Mouse (Mus musculus) neural tube, embryonic 15.5 days (tissue): ENCODE measurements around the gene Krt28. TPM values are rescaled to one million over a fixed set of nuclear protein-coding genes. Genes with fewer than 3 reads are reported as not detected.

Experiments
- polyA plus RNA-seq: library from polyadenylated mRNA; unstranded; fragments of >200 nt; fragmentation: Nextera tagmentation; extraction: Ambion mirVana; gene quantifications from 2 replicates; pipeline ENCODE4 v1.2.1, GENCODE M21; 2015

The Krt28 gene
- polyA plus RNA-seq, 1 experiment from 2014 or later = 0.36 TPM

Other genes starting within 250 kb of the Krt28 start
- gene Ccr7, start 219.8 kb downstream of the Krt28 start, polyA plus RNA-seq = 0.52 TPM in 1 of 2 replicates, not detected in the other
- gene Smarce1, start 143.9 kb downstream of the Krt28 start, polyA plus RNA-seq = 221 and 227 TPM in 2 replicates
- 11.9 and 12.7 TPM in 2 replicates for gene Krt222, start 130.8 kb downstream of the Krt28 start, polyA plus RNA-seq
- gene Krt24, start 89.6 kb downstream of the Krt28 start, polyA plus RNA-seq = not detected in 2 replicates
- 0.61 and 0.77 TPM in 2 replicates for gene Krt25, start 52.0 kb downstream of the Krt28 start, polyA plus RNA-seq
- 0.19 and 0.26 TPM in 2 replicates for gene Krt26, start 36.9 kb downstream of the Krt28 start, polyA plus RNA-seq
- 0.19 and 0.33 TPM in 2 replicates for gene Krt27, start 23.8 kb downstream of the Krt28 start, polyA plus RNA-seq
- 31.6 and 31.8 TPM in 2 replicates for gene Krt10, start 14.5 kb upstream of the Krt28 start, polyA plus RNA-seq
- gene Krt12, start 47.4 kb upstream of the Krt28 start, polyA plus RNA-seq = 0.11 and 0.12 TPM in 2 replicates
- 0.08 and 5.4 TPM in 2 replicates for gene Krt20, start 63.2 kb upstream of the Krt28 start, polyA plus RNA-seq
- gene Krt23, start 118.2 kb upstream of the Krt28 start, polyA plus RNA-seq = 0.15 and 0.93 TPM in 2 replicates
- gene Krt39, start 146.4 kb upstream of the Krt28 start, polyA plus RNA-seq = not detected in 2 replicates
- not detected in 2 replicates for gene Krt40, start 168.3 kb upstream of the Krt28 start, polyA plus RNA-seq
- gene Krtap3-3, start 176.0 kb upstream of the Krt28 start, polyA plus RNA-seq = not detected in 2 replicates
- gene Krtap3-2, start 181.9 kb upstream of the Krt28 start, polyA plus RNA-seq = not detected in 2 replicates
- not detected in 2 replicates for gene Gm11939, start 184.6 kb upstream of the Krt28 start, polyA plus RNA-seq
- gene Krtap3-1, start 191.7 kb upstream of the Krt28 start, polyA plus RNA-seq = 0.43 TPM in 1 of 2 replicates, not detected in the other
- not detected in 2 replicates for gene Krtap1-5, start 206.1 kb upstream of the Krt28 start, polyA plus RNA-seq
- not detected in 2 replicates for gene Krtap1-4, start 208.8 kb upstream of the Krt28 start, polyA plus RNA-seq
- not detected in 2 replicates for gene Krtap1-3, start 216.4 kb upstream of the Krt28 start, polyA plus RNA-seq
- gene Krtap9-3, start 223.2 kb upstream of the Krt28 start, polyA plus RNA-seq = not detected in 2 replicates
- gene Gm11938, start 228.4 kb upstream of the Krt28 start, polyA plus RNA-seq = not detected in 2 replicates
- gene Gm11937, start 235.3 kb upstream of the Krt28 start, polyA plus RNA-seq = not detected in 2 replicates
- gene Krtap2-4, start 239.9 kb upstream of the Krt28 start, polyA plus RNA-seq = not detected in 2 replicates
- not detected in 2 replicates for gene Gm11562, start 245.5 kb upstream of the Krt28 start, polyA plus RNA-seq